Mouse (Mus musculus) CD4-positive, CD25-positive, alpha-beta regulatory T cell (primary cell): ENCODE measurements around the gene Rab5c. TPM values are rescaled to one million over a fixed set of nuclear protein-coding genes. Genes with fewer than 3 reads are reported as not detected.

ENCODE experiments used
- polyA plus RNA-seq: library from polyadenylated mRNA; unstranded; fragments of 100-300 nt; shearing (Covaris generic); gene quantifications from one replicate; pipeline ENCODE4 v1.2.1, GENCODE M21; 2017

Rab5c gene
- polyA plus RNA-seq: 52.0 TPM

GRCm38 (mm10) chr11:100738066-100738604 lies at the start of gene Rab5c:
Gene Rab5c, minus strand, starts transcription at chr11:100738215.

GRCm38 (mm10) chr11:100770646-100771408 lies 32.8 kb upstream of the Rab5c start, which contains the start of gene Ghdc:
Gene Ghdc, minus strand, starts transcription at chr11:100770957.

GRCm38 (mm10) chr11:100762831-100763230 lies 24.8 kb upstream of the Rab5c start, which contains the start of gene Hcrt:
Gene Hcrt, minus strand, starts transcription at chr11:100762931.

GRCm38 (mm10) chr11:100759611-100760233 lies 21.7 kb upstream of the Rab5c start, which contains the start of gene Kcnh4:
Gene Kcnh4, minus strand, starts transcription at chr11:100759942.

GRCm38 (mm10) chr11:100713735-100714533 lies 24.1 kb downstream of the Rab5c start, which contains the start of gene Hspb9:
Gene Hspb9, plus strand, starts transcription at chr11:100713850.

GRCm38 (mm10) chr11:100711783-100712615 lies 26.0 kb downstream of the Rab5c start, which contains the start of gene Kat2a:
Gene Kat2a, minus strand, starts transcription at chr11:100712465.

GRCm38 (mm10) chr11:100703851-100704531 lies 34.0 kb downstream of the Rab5c start, which contains the start of gene Dhx58:
Gene Dhx58, minus strand, starts transcription at chr11:100704271.

GRCm38 (mm10) chr11:100692164-100692616 lies 45.8 kb downstream of the Rab5c start, which contains the start of gene Zfp385c:
Gene Zfp385c, minus strand, starts transcription at chr11:100692455.

Other genes starting within 250 kb of the Rab5c start
- 155 TPM for gene Acly, start 210.2 kb downstream of the Rab5c start, polyA plus RNA-seq
- gene Ttc25, start 192.6 kb downstream of the Rab5c start, polyA plus RNA-seq: 0.13 TPM
- gene Cnp, start 163.3 kb downstream of the Rab5c start, polyA plus RNA-seq: 392 TPM
- gene Nkiras2, start 119.0 kb downstream of the Rab5c start, polyA plus RNA-seq: 28.4 TPM
- 616 TPM for gene Dnajc7, start 118.0 kb downstream of the Rab5c start, polyA plus RNA-seq
- 0.51 TPM for gene Zfp385c, start 45.8 kb downstream of the Rab5c start, polyA plus RNA-seq
- 33.4 TPM for gene Dhx58, start 33.9 kb downstream of the Rab5c start, polyA plus RNA-seq
- 69.0 TPM for gene Kat2a, start 25.8 kb downstream of the Rab5c start, polyA plus RNA-seq
- 0.47 TPM for gene Hspb9, start 24.4 kb downstream of the Rab5c start, polyA plus RNA-seq
- 0.59 TPM for gene Kcnh4, start 21.7 kb upstream of the Rab5c start, polyA plus RNA-seq
- not detected for gene Hcrt, start 24.7 kb upstream of the Rab5c start, polyA plus RNA-seq
- gene Ghdc, start 32.7 kb upstream of the Rab5c start, polyA plus RNA-seq: 5.3 TPM
- 186 TPM for gene Stat5b, start 112.5 kb upstream of the Rab5c start, polyA plus RNA-seq
- 108 TPM for gene Stat5a, start 121.1 kb upstream of the Rab5c start, polyA plus RNA-seq
- 233 TPM for gene Stat3, start 201.3 kb upstream of the Rab5c start, polyA plus RNA-seq
- 0.53 TPM for gene Cavin1, start 232.7 kb upstream of the Rab5c start, polyA plus RNA-seq